Mouse (Mus musculus): ENCODE results near the gene A530032D15Rik. TPM values are rescaled to one million over a fixed set of nuclear protein-coding genes. Genes with fewer than 3 reads are reported as not detected.

Gene A530032D15Rik
- polyA plus RNA-seq, 1 experiment from 2014 or later: not detected

Other genes starting within 250 kb of the A530032D15Rik start
- 10.9 and 15.6 TPM in 2 replicates for gene Slc16a14, start 174.7 kb downstream of the A530032D15Rik start, polyA plus RNA-seq (2015; fragmentation: Nextera tagmentation; extraction: Ambion mirVana)
- gene Gm10553, start 9.7 kb downstream of the A530032D15Rik start, polyA plus RNA-seq (2015; fragmentation: Nextera tagmentation; extraction: Ambion mirVana): not detected in 2 replicates
- gene C130026I21Rik, start 160.7 kb upstream of the A530032D15Rik start, polyA plus RNA-seq (2015; fragmentation: Nextera tagmentation; extraction: Ambion mirVana): not detected in 2 replicates